Mouse (Mus musculus) adrenal gland, postnatal 0 days (tissue): ENCODE data around the gene Olfr711. TPM values are rescaled to one million over a fixed set of nuclear protein-coding genes. Genes with fewer than 3 reads are reported as not detected.

ENCODE experiments used
- polyA plus RNA-seq: library from polyadenylated mRNA; unstranded; fragments of >200 nt; fragmentation: Nextera tagmentation; extraction: Ambion mirVana; gene quantifications from 2 replicates; pipeline ENCODE4 v1.2.1, GENCODE M21; 2015

The Olfr711 gene
- polyA plus RNA-seq: not detected in 2 replicates

GRCm38 (mm10) chr7:106975353-106975752 lies at the start of gene Olfr711:
Gene Olfr711, minus strand, starts transcription at chr7:106975453.

GRCm38 (mm10) chr7:107005972-107006371 lies 30.7 kb upstream of the Olfr711 start, which contains the start of gene Olfr2:
Gene Olfr2, minus strand, starts transcription at chr7:107006072.

GRCm38 (mm10) chr7:106963837-106964236 lies 11.4 kb downstream of the Olfr711 start, which contains the start of gene Olfr6:
Gene Olfr6, minus strand, starts transcription at chr7:106963937.

GRCm38 (mm10) chr7:106948212-106948611 lies 27.0 kb downstream of the Olfr711 start, which contains the start of gene Olfr710:
Gene Olfr710, minus strand, starts transcription at chr7:106948312.

GRCm38 (mm10) chr7:106932119-106932518 lies 43.1 kb downstream of the Olfr711 start, which contains the start of gene Olfr709-ps1:
Gene Olfr709-ps1, minus strand, starts transcription at chr7:106932219.

Other genes starting within 250 kb of the Olfr711 start
- not detected in 2 replicates for gene Olfr697, start 233.0 kb downstream of the Olfr711 start, polyA plus RNA-seq
- gene Olfr698, start 220.1 kb downstream of the Olfr711 start, polyA plus RNA-seq: not detected in 2 replicates
- gene Olfr699, start 182.3 kb downstream of the Olfr711 start, polyA plus RNA-seq: not detected in 2 replicates
- gene Olfr700, start 166.6 kb downstream of the Olfr711 start, polyA plus RNA-seq: not detected in 2 replicates
- not detected in 2 replicates for gene Olfr701, start 161.3 kb downstream of the Olfr711 start, polyA plus RNA-seq
- gene Olfr702, start 141.6 kb downstream of the Olfr711 start, polyA plus RNA-seq: not detected in 2 replicates
- not detected in 2 replicates for gene Olfr703, start 132.1 kb downstream of the Olfr711 start, polyA plus RNA-seq
- gene Olfr704, start 112.3 kb downstream of the Olfr711 start, polyA plus RNA-seq: not detected in 2 replicates
- not detected in 2 replicates for gene Olfr705, start 98.6 kb downstream of the Olfr711 start, polyA plus RNA-seq
- gene Olfr706, start 87.3 kb downstream of the Olfr711 start, polyA plus RNA-seq: not detected in 2 replicates
- gene Olfr707, start 74.2 kb downstream of the Olfr711 start, polyA plus RNA-seq: not detected in 2 replicates
- gene Olfr1532-ps1, start 67.5 kb downstream of the Olfr711 start, polyA plus RNA-seq: not detected in 2 replicates
- not detected in 2 replicates for gene Olfr709-ps1, start 43.2 kb downstream of the Olfr711 start, polyA plus RNA-seq
- not detected in 2 replicates for gene Olfr710, start 27.1 kb downstream of the Olfr711 start, polyA plus RNA-seq
- not detected in 2 replicates for gene Olfr6, start 11.5 kb downstream of the Olfr711 start, polyA plus RNA-seq
- gene Olfr2, start 30.6 kb upstream of the Olfr711 start, polyA plus RNA-seq: not detected in 2 replicates
- gene Olfr713, start 55.7 kb upstream of the Olfr711 start, polyA plus RNA-seq: not detected in 2 replicates
- gene Olfr714, start 95.5 kb upstream of the Olfr711 start, polyA plus RNA-seq: not detected in 2 replicates
- gene Olfr17, start 117.8 kb upstream of the Olfr711 start, polyA plus RNA-seq: not detected in 2 replicates
- not detected in 2 replicates for gene Olfr715b, start 134.9 kb upstream of the Olfr711 start, polyA plus RNA-seq
- gene Olfr715, start 155.6 kb upstream of the Olfr711 start, polyA plus RNA-seq: not detected in 2 replicates
- gene Olfr716, start 162.9 kb upstream of the Olfr711 start, polyA plus RNA-seq: not detected in 2 replicates
- gene Nlrp14, start 191.5 kb upstream of the Olfr711 start, polyA plus RNA-seq: not detected in 2 replicates
- not detected in 2 replicates for gene Rbmxl2, start 234.0 kb upstream of the Olfr711 start, polyA plus RNA-seq